Mouse (Mus musculus) liver, embryonic 14.5 days (tissue): ENCODE results near the gene Phb2.

Experiments
- CTCF ChIP-seq: IDR thresholded peaks from 2 replicates; pipeline ENCODE4 v1.5.1; 2016; ENCODE audit warnings: antibody characterized with exemption, low read depth, control low read depth
- EP300 ChIP-seq: IDR thresholded peaks from 2 replicates; pipeline ENCODE4 v1.6.1; 2016; ENCODE audit warnings: antibody characterized with exemption, low read depth

DNA sequence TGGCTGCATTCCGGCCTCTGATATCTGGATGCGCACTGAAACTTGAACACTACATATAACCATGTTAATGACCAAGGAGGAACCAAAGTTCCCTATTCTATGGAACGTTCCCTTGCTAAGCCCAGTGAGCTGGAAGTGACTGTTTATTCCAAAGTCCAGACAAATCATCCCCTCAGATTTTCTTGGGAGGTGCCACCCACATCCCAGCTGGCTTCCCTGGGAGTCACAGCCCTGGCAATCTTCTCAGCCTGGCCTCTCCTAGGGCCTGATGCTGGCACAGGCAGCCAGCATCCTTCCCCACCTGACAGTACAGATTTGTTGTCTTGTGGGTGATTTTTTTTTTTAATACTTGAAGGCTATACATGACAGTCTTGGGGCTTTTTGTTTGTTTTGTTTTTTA, 32.6 kb upstream of the Phb2 start:
- no peak for TF ChIP-seq CTCF
- TF ChIP-seq EP300 = no peak
